In the genomic region with DNA sequence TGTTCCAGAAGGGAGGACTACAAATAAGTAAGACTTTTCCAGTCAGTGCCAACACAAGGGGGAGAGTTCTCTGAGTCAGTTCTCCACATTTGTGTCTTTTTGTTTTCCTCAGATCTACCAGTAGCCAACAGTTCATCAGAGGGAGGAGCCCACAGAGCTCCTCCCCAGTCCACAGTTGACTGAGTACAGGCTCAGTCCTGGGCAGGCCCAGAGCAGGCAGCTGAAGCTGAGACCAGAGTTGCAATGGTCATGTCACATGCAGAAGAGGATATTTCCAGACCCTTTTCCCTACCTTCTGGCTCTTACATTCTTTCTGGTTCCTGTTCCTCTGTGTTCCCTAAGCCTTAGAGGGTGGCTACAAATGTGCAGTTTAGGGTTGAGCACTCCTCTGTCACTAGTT, we compare ENCODE assay signal across 22 mouse cellular contexts.
A peak's percentile ranks its signal among the peaks of the same experiment; 100 is the strongest.
DNase-seq lines count a peak whose midpoint lies in the region; ATAC-seq and TF ChIP-seq lines count a peak whose summit lies in the region.
"Had no signal": no experiment of that assay in that cellular context is flagged by ENCODE, and none has a peak within 500 bp of the region (broad histone marks: within the 10 kb centered on the region; RNA-seq: fewer than 3 reads in every experiment).

No protein-coding gene starts in this region.

- H3K9ac ChIP-seq in intestine, embryonic 14.5 days (ENCODE audit: low read length) = no peak overlapping the region
- no peak overlapping the region for H3K9ac ChIP-seq in intestine, embryonic 15.5 days
- H3K9ac ChIP-seq in lung, postnatal 0 days (replicated peaks; ENCODE audit: low read depth) = no peak overlapping the region
- H3K9ac ChIP-seq: forebrain, embryonic 12.5 days; hindbrain, embryonic 13.5 days; liver, embryonic 12.5 days; lung, embryonic 15.5 days had no signal

- no peak overlapping the region for H3K4me2 ChIP-seq in intestine, embryonic 14.5 days (ENCODE audit: low read length)
- no peak overlapping the region for H3K4me2 ChIP-seq in intestine, embryonic 15.5 days (replicated peaks)
- H3K4me2 ChIP-seq in lung, postnatal 0 days (replicated peaks; ENCODE audit: low read depth, low read length) = no peak overlapping the region
- H3K4me2 ChIP-seq: forebrain, embryonic 12.5 days; hindbrain, embryonic 13.5 days; liver, embryonic 12.5 days; lung, embryonic 15.5 days had no signal

- no peaks in the 10 kb centered on the region for H3K36me3 ChIP-seq in intestine, embryonic 14.5 days (ENCODE audit: control insufficient read depth, insufficient read depth, low read length)
- no peaks in the 10 kb centered on the region for H3K36me3 ChIP-seq in intestine, embryonic 15.5 days
- no peaks in the 10 kb centered on the region for H3K36me3 ChIP-seq in lung, postnatal 0 days (ENCODE audit: insufficient read depth, low read length)
- H3K36me3 ChIP-seq: embryonic facial prominence, embryonic 10.5 days; forebrain, embryonic 12.5 days; hindbrain, embryonic 13.5 days; liver, embryonic 12.5 days; lung, embryonic 15.5 days; midbrain, embryonic 10.5 days had no signal

- no peak for TF ChIP-seq CTCF in lung, postnatal 0 days (IDR thresholded peaks at IDR 0.05)

- H3K27ac ChIP-seq in intestine, embryonic 14.5 days (ENCODE audit: low read depth) = no peak overlapping the region
- no peak overlapping the region for H3K27ac ChIP-seq in intestine, embryonic 15.5 days
- no peak overlapping the region for H3K27ac ChIP-seq in lung, postnatal 0 days (ENCODE audit: low read length)
- H3K27ac ChIP-seq: embryonic facial prominence, embryonic 10.5 days; forebrain, embryonic 12.5 days; hindbrain, embryonic 13.5 days; kidney, postnatal 0 days; liver, embryonic 12.5 days; lung, embryonic 15.5 days; midbrain, embryonic 10.5 days had no signal

- no peaks in the 10 kb centered on the region for H3K4me1 ChIP-seq in intestine, embryonic 14.5 days (replicated peaks; ENCODE audit: control insufficient read depth, insufficient read depth, low read length)
- no peaks in the 10 kb centered on the region for H3K4me1 ChIP-seq in intestine, embryonic 15.5 days (replicated peaks)
- no peaks in the 10 kb centered on the region for H3K4me1 ChIP-seq in lung, postnatal 0 days (ENCODE audit: insufficient read depth, low read depth, low read length)
- H3K4me1 ChIP-seq: forebrain, embryonic 12.5 days; hindbrain, embryonic 13.5 days; liver, embryonic 12.5 days; lung, embryonic 15.5 days had no signal

- TF ChIP-seq EP300 in lung, postnatal 0 days (IDR thresholded peaks at IDR 0.05) = no peak

- H3K9me3 ChIP-seq in intestine, embryonic 14.5 days (ENCODE audit: control insufficient read depth, low read length) = no peaks in the 10 kb centered on the region
- H3K9me3 ChIP-seq in intestine, embryonic 15.5 days = no peaks in the 10 kb centered on the region
- no peaks in the 10 kb centered on the region for H3K9me3 ChIP-seq in lung, postnatal 0 days (ENCODE audit: low read length)
- H3K9me3 ChIP-seq: embryonic facial prominence, embryonic 10.5 days; forebrain, embryonic 12.5 days; hindbrain, embryonic 13.5 days; liver, embryonic 12.5 days; lung, embryonic 15.5 days; midbrain, embryonic 10.5 days had no signal

- H3K4me3 ChIP-seq in intestine, embryonic 14.5 days (ENCODE audit: low read depth, low read length) = no peak overlapping the region
- no peak overlapping the region for H3K4me3 ChIP-seq in intestine, embryonic 15.5 days (replicated peaks)
- no peak overlapping the region for H3K4me3 ChIP-seq in lung, postnatal 0 days (ENCODE audit: low read depth, low read length)
- H3K4me3 ChIP-seq: embryonic facial prominence, embryonic 10.5 days; forebrain, embryonic 12.5 days; hindbrain, embryonic 13.5 days; liver, embryonic 12.5 days; lung, embryonic 15.5 days; midbrain, embryonic 10.5 days had no signal

- ATAC-seq in intestine, embryonic 14.5 days (replicated peaks; ENCODE audit: low FRiP score, low TSS enrichment, low read depth) = no peak
- no peak for ATAC-seq in intestine, embryonic 15.5 days
- no peak for ATAC-seq in lung, postnatal 0 days
- ATAC-seq: inflammation-experienced regulatory T-cells, adult 6 months; liver, embryonic 12.5 days had no signal

- no peaks in the 10 kb centered on the region for H3K27me3 ChIP-seq in intestine, embryonic 14.5 days (replicated peaks; ENCODE audit: control insufficient read depth, insufficient read depth, low read length)
- no peaks in the 10 kb centered on the region for H3K27me3 ChIP-seq in intestine, embryonic 15.5 days (replicated peaks)
- no peaks in the 10 kb centered on the region for H3K27me3 ChIP-seq in lung, postnatal 0 days (replicated peaks; ENCODE audit: insufficient read depth, low read length)
- H3K27me3 ChIP-seq: CH12.LX; forebrain, embryonic 12.5 days; hindbrain, embryonic 13.5 days; liver, embryonic 12.5 days; lung, embryonic 15.5 days had no signal

- DNase-seq in adrenal gland, adult 2 months = peak; percentile 38
- DNase-seq in adrenal gland, postnatal 4 days (ENCODE audit: low spot score in 2 of 2) = no peak
- peak; percentile 38 for DNase-seq in intestine, embryonic 14.5 days (ENCODE audit: low spot score)
- peak; percentile 9 for DNase-seq in lung, postnatal 0 days (ENCODE audit: low spot score)
- no peak for DNase-seq in lung, postnatal 14 days
- peak; percentile 20 for DNase-seq in brain, adult 2 months (ENCODE audit: low read depth, low spot score)
- no peak for DNase-seq in urinary bladder, postnatal 4 days (ENCODE audit: low spot score in 2 of 2)
- DNase-seq: cerebellum, adult 8-10 months; gastrocnemius, postnatal 36 days; heart, postnatal 10 days; left cerebral cortex, postnatal 4 days; right cerebral cortex, postnatal 4 days had no signal

Comparison
In these comparisons a context has a peak if more than half of its experiments do, and no peak if none do; other contexts are left out.
1. DNase-seq: peak in adrenal gland, adult 2 months (single experiment), intestine, embryonic 14.5 days (single experiment), lung, postnatal 0 days (single experiment) and brain, adult 2 months (single experiment); none in adrenal gland, postnatal 4 days (0 of 2), lung, postnatal 14 days (single experiment) and urinary bladder, postnatal 4 days (0 of 2).